Mouse (Mus musculus): ENCODE data around the gene Baz2b.

Gene Baz2b

GRCm38 (mm10) chr2:60044988-60045387 lies 164.7 kb downstream of the Baz2b start:
- no peak for DNase-seq

- no peak for DNase-seq
These were observed 165.1 kb downstream of the Baz2b start for GRCm38 (mm10) chr2:60044540-60044939.

- peak; percentile 18 for DNase-seq
These were observed 166.9 kb downstream of the Baz2b start for GRCm38 (mm10) chr2:60042699-60043098.

- DNase-seq: no peak
These were observed 168.0 kb downstream of the Baz2b start for GRCm38 (mm10) chr2:60041485-60042274.

- DNase-seq: no peak
These were observed 169.5 kb downstream of the Baz2b start for GRCm38 (mm10) chr2:60040162-60040561.

GRCm38 (mm10) chr2:60037011-60037551 lies 172.6 kb downstream of the Baz2b start:
- DNase-seq: peak; percentile 57

GRCm38 (mm10) chr2:60036361-60036760 lies 173.3 kb downstream of the Baz2b start:
- no peak for DNase-seq

- no peak for DNase-seq
These were observed 178.6 kb downstream of the Baz2b start for GRCm38 (mm10) chr2:60030991-60031390.

GRCm38 (mm10) chr2:60029020-60029419 lies 180.6 kb downstream of the Baz2b start:
- no peak for DNase-seq

GRCm38 (mm10) chr2:60027166-60027565 lies 182.5 kb downstream of the Baz2b start:
- no peak for DNase-seq

GRCm38 (mm10) chr2:60026554-60026953 lies 183.1 kb downstream of the Baz2b start:
- DNase-seq: no peak

GRCm38 (mm10) chr2:60023777-60024176 lies 185.9 kb downstream of the Baz2b start:
- no peak for DNase-seq

- no peak for DNase-seq
These were observed 188.1 kb downstream of the Baz2b start for GRCm38 (mm10) chr2:60021556-60021955.

GRCm38 (mm10) chr2:60021138-60021537 lies 188.5 kb downstream of the Baz2b start:
- DNase-seq: no peak

GRCm38 (mm10) chr2:60019546-60020250 lies 189.9 kb downstream of the Baz2b start:
- DNase-seq: no peak

- no peak for DNase-seq
These were observed 190.7 kb downstream of the Baz2b start for GRCm38 (mm10) chr2:60018875-60019501.

GRCm38 (mm10) chr2:60011526-60011925 lies 198.1 kb downstream of the Baz2b start:
- DNase-seq: no peak

- no peak for DNase-seq
These were observed 206.0 kb downstream of the Baz2b start for GRCm38 (mm10) chr2:60003665-60004045.

- no peak for DNase-seq
These were observed 206.5 kb downstream of the Baz2b start for GRCm38 (mm10) chr2:60003038-60003664.

GRCm38 (mm10) chr2:60000268-60000667 lies 209.4 kb downstream of the Baz2b start:
- no peak for DNase-seq

GRCm38 (mm10) chr2:59997479-59998228 lies 212.0 kb downstream of the Baz2b start:
- DNase-seq: no peak

- DNase-seq: no peak
These were observed 212.7 kb downstream of the Baz2b start for GRCm38 (mm10) chr2:59996911-59997310.

Data from kidney, adult 18-20 months (tissue).